Mouse (Mus musculus) layer of hippocampus, adult 2 months (tissue): ENCODE measurements around the gene Hoxa9. TPM values are rescaled to one million over a fixed set of nuclear protein-coding genes. Genes with fewer than 3 reads are reported as not detected.

Experiments
- DNase-seq, 2 experiments: peaks; one replicate each; pipeline ENCODE4 v3.0.0; 2022; ENCODE audit warnings: low spot score in 2 of 2
- H3K27ac ChIP-seq: fragments of 200-600 bp; 2 replicates; pipeline ENCODE4 v1.8.1; 2022
- H3K4me3 ChIP-seq: fragments of 200-600 bp; 2 replicates; pipeline ENCODE4 v1.8.1; 2022; ENCODE audit warnings: mild to moderate bottlenecking
- CTCF ChIP-seq: fragments of 200-600 bp; conservative IDR thresholded peaks from 2 replicates; pipeline ENCODE4 v1.8.1; 2022; ENCODE audit warnings: antibody characterized with exemption, mild to moderate bottlenecking, moderate library complexity
- total RNA-seq, 2 experiments: library from RNA; stranded (reverse); gene quantifications; 2 replicates each; pipeline ENCODE4 v1.2.3; 2021

The Hoxa9 gene
- total RNA-seq, 2 experiments from 2014 or later, result not detected

DNA sequence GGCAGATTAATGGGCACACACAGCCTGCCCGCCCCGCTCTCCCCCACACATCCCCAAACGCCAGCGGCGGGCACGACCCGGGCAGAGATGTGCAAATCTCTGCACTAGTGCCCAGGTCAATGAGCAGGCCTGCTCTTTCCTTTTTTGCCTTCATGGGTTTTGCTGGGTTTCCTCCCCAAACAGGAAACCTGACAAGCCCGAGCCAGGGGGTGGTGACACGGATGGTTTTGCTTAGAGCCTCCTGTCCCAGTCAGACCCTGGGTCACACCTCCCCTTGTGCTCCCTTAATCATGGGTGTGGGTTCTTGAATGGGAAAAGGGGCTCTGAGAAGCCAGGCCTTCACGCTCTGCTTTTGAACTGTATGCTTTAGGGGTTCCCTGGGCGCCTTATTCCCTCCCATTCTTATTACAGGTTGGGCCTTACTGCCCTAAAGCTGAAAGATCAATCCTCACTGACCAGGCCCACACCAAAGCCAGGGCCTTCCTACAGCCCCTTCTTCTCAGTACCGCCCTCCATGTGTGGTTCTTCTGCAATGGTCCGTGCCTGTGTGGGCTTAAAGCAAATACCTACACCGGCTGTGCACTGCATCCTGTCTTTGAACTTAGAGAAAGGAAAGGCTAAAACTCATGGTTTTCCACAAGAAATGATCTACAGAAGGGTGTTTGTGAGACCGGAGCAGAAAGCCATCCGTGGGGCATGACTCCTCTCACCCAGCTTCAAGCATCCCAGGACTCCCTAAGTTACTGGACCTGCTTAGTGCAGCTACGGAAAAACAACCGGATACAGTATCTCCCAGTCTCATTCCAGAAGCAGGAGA, 21.8 kb downstream of the Hoxa9 start:
- no peak for DNase-seq
- TF ChIP-seq CTCF, result no peak
- H3K27ac ChIP-seq, result no peak overlapping the region
- no peak overlapping the region for H3K4me3 ChIP-seq

DNA sequence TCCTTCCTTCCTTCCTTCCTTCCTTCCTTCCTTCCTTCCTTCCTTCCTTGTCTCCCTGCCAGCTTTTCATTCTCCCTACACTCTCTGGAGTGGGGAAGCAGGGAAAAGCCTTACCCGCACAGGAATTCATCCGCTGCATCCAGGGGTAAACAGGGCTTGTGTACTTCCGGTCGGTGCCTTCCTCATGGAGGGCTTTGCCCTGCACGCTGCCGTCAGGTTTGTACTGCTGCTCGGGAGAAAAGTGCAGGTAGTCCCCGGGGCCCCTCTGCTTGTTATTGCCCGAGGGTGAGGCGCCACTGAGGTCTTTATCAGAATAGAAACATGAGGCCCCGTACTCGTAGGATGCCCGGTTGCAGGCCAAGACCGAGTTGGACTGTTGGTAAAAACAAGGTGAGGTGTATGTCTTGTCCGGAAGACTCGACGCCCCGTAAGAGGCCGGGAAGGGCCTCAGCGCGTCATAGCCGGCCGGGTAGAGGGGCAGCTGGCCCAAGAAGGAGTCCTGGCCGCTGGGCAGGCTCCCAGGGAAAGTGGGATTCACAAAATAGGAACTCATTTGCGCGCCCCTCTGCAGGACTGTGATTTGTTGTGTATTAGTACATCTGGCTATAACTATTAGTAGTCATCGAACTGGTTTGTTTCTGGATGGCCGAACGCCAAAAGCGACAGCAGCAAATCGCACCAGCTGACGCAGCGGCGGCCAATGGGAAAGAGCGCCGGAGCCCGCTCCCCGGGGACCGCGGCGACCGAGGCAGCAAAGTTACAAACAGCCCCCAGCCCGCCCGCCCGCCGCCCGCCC, 22.6 kb downstream of the Hoxa9 start, which contains the start of gene Hoxa6:
TSS of gene Hoxa6 (minus strand) at position 651 of the 796 bp plus-strand sequence.
- no peak within 1 kb of the TSS for H3K27ac ChIP-seq
- no peak within 1 kb of the TSS for H3K4me3 ChIP-seq
- no peak for TF ChIP-seq CTCF
- DNase-seq, result no peak

DNA sequence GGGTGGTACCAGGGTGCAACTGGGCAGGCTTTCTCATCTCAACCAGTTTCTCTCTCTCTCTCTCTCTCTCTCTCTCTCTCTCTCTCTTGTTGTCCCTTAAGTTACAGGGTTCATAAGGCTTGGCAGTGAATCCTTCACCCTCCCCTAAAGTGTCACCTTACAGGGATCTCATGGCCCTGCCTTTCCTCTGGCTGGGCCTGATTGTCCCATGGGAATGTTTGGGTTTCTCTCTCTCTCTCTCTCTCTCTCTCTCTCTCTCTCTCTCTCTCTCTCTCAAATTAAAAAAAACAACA, 23.3 kb downstream of the Hoxa9 start:
- H3K4me3 ChIP-seq, result no peak overlapping the region
- DNase-seq, result no peak
- no peak for TF ChIP-seq CTCF
- H3K27ac ChIP-seq, result no peak overlapping the region

DNA sequence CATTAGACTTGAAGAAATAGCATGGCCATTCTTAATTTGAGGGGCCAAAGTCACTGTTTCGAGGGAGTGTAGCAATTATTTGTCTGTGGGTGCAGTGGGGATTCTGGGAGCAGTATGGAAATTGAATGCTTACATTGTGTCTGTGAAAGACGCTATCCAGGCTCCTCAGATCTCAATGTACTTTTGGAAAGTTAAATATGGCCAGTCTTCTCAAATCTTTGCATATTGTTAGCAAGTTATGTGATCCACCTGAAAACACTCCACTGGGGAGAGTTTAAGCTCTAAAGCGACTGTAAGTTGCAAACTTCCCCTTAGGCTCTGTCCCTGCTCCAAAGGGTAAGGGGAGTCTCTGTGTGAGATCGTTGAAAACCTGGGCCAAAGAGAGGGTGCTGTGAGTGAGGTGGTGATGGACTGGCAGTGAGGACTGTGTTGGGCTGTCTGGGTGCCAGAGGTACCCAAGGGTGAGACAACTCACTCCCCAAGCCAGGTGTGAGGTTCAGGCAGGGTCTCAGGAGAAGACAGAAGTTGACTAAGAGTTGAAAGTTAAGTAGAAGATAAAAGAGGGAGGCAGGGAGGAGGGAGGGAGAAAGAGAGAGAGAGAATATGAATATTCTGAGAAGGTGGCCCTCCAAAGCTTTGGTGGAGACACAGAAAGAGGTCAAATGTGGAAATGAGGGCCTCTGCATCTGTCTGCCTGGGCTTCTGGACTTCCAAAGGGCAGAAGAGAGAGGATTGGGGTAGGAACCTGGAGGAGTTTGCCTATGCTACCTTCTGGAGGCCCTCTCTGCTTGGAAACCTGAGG, 23.8 kb downstream of the Hoxa9 start:
- DNase-seq, result no peak
- TF ChIP-seq CTCF, result no peak
- H3K27ac ChIP-seq, result no peak overlapping the region
- H3K4me3 ChIP-seq, result no peak overlapping the region

DNA sequence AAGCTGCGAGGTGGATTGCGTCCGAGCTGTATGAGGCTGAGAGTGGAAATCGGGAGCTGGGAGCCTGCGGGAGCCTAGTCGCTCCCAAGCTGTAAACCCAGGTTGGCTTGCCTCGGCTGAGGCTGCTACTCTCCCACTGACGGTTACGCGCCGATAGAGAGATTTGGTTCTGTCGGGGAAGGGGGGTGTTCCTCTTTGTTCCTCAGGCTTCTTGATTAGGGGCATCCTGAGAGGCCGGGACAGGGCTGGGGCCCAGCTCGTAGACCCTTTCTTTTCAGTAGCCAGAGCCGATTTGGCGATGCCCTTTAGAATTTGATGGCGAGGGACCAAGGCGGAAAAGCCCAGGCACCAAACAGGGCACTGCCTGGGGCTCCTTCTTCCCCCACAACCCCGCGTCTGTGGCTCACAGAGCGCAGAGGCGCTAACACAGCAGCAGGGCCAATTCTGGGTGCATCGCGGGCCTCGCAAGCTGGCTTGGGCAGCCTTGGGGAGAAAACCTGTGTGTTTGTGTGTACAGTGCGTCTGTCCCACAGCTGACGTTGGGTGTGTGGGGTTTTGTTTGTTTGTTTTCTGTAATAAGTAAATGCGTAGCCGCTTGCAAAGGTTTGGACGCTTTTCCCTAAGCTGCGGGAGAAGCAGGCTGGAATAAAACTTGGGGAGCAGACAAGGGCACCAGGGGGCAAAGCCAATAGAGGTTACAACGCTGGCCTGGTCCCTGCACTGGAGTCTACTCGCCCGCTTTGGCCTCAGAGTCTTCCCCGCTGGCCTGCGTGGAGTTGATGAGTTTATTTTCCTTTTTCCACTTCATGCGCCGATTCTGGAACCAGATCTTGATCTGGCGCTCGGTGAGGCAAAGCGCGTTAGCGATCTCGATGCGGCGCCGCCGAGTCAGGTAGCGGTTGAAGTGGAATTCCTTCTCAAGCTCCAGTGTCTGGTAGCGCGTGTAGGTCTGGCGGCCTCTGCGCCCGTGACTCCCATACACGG, 25.0 kb downstream of the Hoxa9 start:
- H3K4me3 ChIP-seq, result no peak overlapping the region
- H3K27ac ChIP-seq, result no peak overlapping the region
- no peak for TF ChIP-seq CTCF
- no peak for DNase-seq

DNA sequence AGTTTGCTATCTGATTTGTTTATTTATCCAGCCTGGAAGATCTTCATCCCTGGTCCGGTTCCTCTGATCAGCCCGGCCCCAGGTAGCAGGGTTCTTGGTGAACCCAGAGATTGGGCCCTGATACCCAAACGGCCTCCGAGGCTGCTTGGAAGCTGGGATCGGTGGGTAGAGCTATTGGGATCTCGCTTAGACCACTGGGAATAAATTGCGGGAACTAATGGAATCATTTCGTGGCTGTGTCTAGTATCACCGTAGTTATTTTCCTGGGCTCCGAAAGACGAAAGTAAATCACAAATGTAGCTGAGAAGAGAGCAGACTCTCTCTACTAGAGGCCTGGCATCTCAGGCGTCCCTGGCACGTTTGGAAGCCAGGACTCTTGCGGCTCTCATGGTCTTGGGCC, 25.7 kb downstream of the Hoxa9 start:
- TF ChIP-seq CTCF, result no peak
- no peak for DNase-seq
- Histone ChIP-seq H3K27ac (no peak overlapping the region), H3K4me3 (no peak overlapping the region)

DNA sequence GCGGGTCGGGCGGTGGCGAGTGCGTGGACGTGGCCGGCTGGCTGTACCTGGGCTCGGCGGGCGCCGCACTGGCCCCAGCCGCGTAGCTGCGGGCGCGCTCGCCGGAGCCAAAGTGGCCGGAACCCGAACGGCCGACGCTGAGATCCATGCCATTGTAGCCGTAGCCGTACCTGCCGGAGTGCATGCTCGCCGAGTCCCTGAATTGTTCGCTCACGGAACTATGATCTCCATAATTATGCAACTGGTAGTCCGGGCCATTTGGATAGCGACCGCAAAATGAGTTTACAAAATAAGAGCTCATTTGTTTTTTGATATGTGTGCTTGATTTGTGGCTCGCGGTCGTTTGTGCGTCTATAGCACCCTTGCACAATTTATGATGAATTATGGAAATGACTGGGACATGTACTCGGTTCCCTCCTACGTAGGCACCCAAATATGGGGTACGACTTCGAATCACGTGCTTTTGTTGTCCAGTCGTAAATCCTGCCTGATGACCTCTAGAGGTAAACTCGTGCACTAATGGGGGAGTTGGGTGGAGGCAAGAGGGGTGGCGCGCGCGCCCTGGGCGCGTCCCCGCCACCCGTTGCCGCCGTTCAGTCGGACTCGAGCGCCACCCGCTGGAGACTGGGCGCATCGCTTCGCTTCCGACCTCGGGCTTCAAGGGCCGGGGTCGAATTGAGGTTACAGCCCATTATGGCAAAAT, 26.7 kb downstream of the Hoxa9 start, which contains the start of gene Hoxa5:
TSS of gene Hoxa5 (minus strand) at position 538 of the 703 bp plus-strand sequence.
- no peak for DNase-seq
- no peak within 1 kb of the TSS for H3K27ac ChIP-seq
- peak; percentile 75 for TF ChIP-seq CTCF
- no peak within 1 kb of the TSS for H3K4me3 ChIP-seq

DNA sequence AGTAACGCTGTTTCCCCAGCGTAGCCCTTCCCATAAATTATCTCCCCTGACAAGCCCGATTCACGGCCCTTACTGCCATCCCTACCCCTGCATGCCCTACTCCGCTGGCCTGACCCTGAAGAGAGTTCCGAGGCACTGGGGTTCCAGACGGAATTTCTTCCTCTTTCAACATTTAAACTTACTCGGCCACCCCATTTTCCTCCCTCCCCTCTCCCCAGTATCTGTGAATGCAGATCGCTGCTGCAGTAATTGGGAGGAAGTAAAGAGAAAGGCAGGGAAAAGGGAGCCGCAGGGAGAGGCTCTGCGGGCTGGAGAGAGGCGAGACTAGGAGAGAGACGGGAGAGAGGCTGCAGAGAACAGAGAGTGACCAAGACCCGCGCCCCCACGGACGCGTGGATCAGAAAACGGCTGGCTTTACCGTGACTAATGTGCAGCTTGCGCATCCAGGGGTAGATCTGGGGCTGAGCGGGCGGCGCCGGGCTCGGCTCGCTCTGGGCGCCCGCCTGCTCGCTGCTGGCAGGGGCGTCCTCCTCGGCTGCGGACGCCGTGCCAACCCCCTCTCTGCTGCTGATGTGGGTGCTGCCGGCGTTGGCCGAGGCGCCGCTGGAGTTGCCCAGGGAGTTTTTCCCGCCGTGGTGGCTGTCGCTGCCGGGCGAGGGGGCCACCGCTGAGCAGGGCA, 27.4 kb downstream of the Hoxa9 start:
- no peak for DNase-seq
- TF ChIP-seq CTCF, result no peak
- H3K27ac ChIP-seq, result no peak overlapping the region
- no peak overlapping the region for H3K4me3 ChIP-seq

DNA sequence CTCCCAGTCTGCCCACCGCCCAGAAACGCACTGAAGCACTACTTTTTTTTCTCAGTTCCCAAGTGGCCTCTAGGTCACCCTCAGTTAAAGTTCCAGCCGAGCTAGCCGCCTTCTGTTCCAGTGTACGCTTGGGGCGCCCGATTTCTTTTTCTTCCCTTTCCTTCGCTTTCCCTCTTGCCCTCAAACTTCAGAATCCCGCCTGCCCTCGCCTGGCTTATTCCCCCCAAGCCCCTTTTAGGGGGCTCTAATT, 27.8 kb downstream of the Hoxa9 start:
- no peak for TF ChIP-seq CTCF
- DNase-seq, result no peak
- Histone ChIP-seq H3K27ac (no peak overlapping the region), H3K4me3 (no peak overlapping the region)

DNA sequence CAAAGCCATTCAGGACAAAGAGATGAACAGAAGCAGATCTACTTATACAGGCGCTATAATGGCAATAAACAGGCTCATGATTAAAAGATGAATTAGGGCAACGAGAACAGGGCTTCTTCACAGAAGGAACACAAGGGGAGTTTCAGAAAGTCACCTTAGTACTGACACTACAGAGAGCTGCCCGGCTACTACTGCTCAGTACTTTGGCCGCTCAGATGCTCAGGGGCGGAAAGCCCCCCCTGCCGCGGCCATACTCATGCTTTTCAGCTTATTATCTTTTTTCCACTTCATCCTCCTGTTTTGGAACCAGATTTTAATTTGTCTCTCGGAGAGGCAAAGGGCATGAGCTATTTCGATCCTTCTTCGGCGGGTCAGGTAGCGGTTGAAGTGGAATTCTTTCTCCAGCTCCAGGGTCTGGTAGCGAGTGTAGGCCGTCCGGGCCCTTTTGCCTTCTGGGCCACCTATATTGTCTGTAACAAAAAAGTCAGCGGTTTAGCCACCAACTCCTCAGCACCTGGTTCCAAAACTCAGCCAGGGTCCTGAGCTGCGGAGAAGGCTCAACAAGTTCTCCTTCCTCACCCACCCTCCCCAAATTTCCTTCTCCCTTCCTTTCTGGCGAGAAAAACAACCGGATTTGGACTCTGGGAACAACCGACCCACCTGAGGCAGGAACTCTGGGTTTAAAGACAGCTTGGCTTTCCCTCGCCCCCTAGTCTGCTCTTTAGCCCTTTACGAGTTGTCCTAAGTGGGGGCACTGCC, 28.3 kb downstream of the Hoxa9 start:
- Histone ChIP-seq H3K4me3 (no peak overlapping the region), H3K27ac (no peak overlapping the region)
- no peak for DNase-seq
- TF ChIP-seq CTCF, result no peak
